Mouse (Mus musculus) forebrain, postnatal 0 days (tissue): ENCODE measurements around the gene Raver2. TPM values are rescaled to one million over a fixed set of nuclear protein-coding genes. Genes with fewer than 3 reads are reported as not detected.

Experiments
- ATAC-seq: fragments of 200-750 bp; cut with Nextera tagmentation; 2 replicates; pipeline ENCODE4 v1.8.0; 2017; ENCODE audit warnings: mild to moderate bottlenecking, moderate library complexity
- DNase-seq: peaks from one replicate; pipeline ENCODE4 v3.0.0-alpha.2; 2015
- H3K27ac ChIP-seq: fragments of 300-500 bp; sonication (generic); 2 replicates; pipeline ENCODE4 v1.5.1; 2014; ENCODE audit warnings: low read depth, mild to moderate bottlenecking, antibody characterized with exemption, low read length, moderate library complexity, mixed read lengths
- H3K27me3 ChIP-seq: fragments of 300-500 bp; sonication (generic); 2 replicates; pipeline ENCODE4 v1.6.1; 2014; ENCODE audit warnings: mild to moderate bottlenecking, low read length, mixed read lengths; ENCODE audit not compliant: insufficient read depth
- H3K36me3 ChIP-seq: fragments of 300-500 bp; sonication (generic); 2 replicates; pipeline ENCODE4 v1.6.1; 2014; ENCODE audit warnings: mild to moderate bottlenecking, moderate library complexity; ENCODE audit not compliant: insufficient read depth
- H3K4me1 ChIP-seq: fragments of 300-500 bp; sonication (generic); 2 replicates; pipeline ENCODE4 v1.6.1; 2014; ENCODE audit warnings: antibody characterized with exemption; ENCODE audit not compliant: insufficient read depth
- H3K4me2 ChIP-seq: fragments of 300-500 bp; sonication (generic); 2 replicates; pipeline ENCODE4 v1.6.1; 2014; ENCODE audit warnings: low read depth, mild to moderate bottlenecking, moderate library complexity
- H3K4me3 ChIP-seq: fragments of 300-500 bp; sonication (generic); 2 replicates; pipeline ENCODE4 v1.5.1; 2014; ENCODE audit warnings: low read depth, low read length, mixed read lengths
- H3K9ac ChIP-seq: fragments of 300-500 bp; sonication (generic); 2 replicates; pipeline ENCODE4 v1.6.1; 2014; ENCODE audit warnings: mild to moderate bottlenecking
- H3K9me3 ChIP-seq: fragments of 300-500 bp; sonication (generic); 2 replicates; pipeline ENCODE4 v1.6.1; 2016; ENCODE audit warnings: low read length
- CTCF ChIP-seq: sonication (generic); IDR thresholded peaks from 2 replicates; pipeline ENCODE4 v1.5.1; 2016; ENCODE audit warnings: antibody characterized with exemption, control low read depth, low read depth
- WGBS: fragments of 180-500 bp; shearing (Covaris S2); extraction: QIAGEN DNeasy Blood & Tissue Kit; methylation state at CpG from one replicate; pipeline ENCODE4 v1.1.7; 2014; 5-methylcytosine and 5-hydroxymethylcytosine counted together
- polyA plus RNA-seq: library from polyadenylated mRNA; unstranded; fragments of >200 nt; fragmentation: Nextera tagmentation; extraction: Ambion mirVana; gene quantifications from 2 replicates; pipeline ENCODE4 v1.2.1, GENCODE M21; 2015
- total RNA-seq: library from RNA; depleted of rRNA; stranded (reverse); fragments of >200 nt; gene quantifications from 2 replicates; pipeline ENCODE4 v1.2.3, GENCODE M21; 2014

Gene Raver2
- total and polyA plus RNA-seq, 2 experiments from 2014 or later: 6.5 to 14.4 TPM

- ATAC-seq (no peak), DNase-seq (no peak)
- whole genome bisulfite sequencing: 87% methylated on average over 4 of the region's 4 CpGs
- Histone ChIP-seq H3K4me1 (no peaks in the 10 kb centered on the region), H3K36me3 (no peaks in the 10 kb centered on the region), H3K4me3 (no peak overlapping the region), H3K27ac (no peak overlapping the region), H3K4me2 (no peak overlapping the region), H3K27me3 (no peaks in the 10 kb centered on the region), H3K9ac (no peak overlapping the region), H3K9me3 (no peaks in the 10 kb centered on the region)
- no peak for TF ChIP-seq CTCF
Observed at GRCm38 (mm10) chr4:101071570-101071969, 2.8 kb downstream of the Raver2 start.

- Histone ChIP-seq H3K27me3 (no peaks in the 10 kb centered on the region), H3K27ac (no peak overlapping the region), H3K36me3 (no peaks in the 10 kb centered on the region), H3K4me2 (no peak overlapping the region), H3K4me3 (no peak overlapping the region), H3K9ac (no peak overlapping the region), H3K9me3 (no peaks in the 10 kb centered on the region), H3K4me1 (no peaks in the 10 kb centered on the region)
- DNase-seq: no peak
- WGBS: 24% methylated on average over 3 of the region's 3 CpGs
- ATAC-seq: no peak
- no peak for TF ChIP-seq CTCF
Observed at GRCm38 (mm10) chr4:101076425-101076824, 7.6 kb downstream of the Raver2 start.

- no peak overlapping the region for H3K27ac ChIP-seq
- no peak for DNase-seq
- 77% methylated on average over 3 of the region's 3 CpGs for WGBS
- H3K9me3 ChIP-seq: no peaks in the 10 kb centered on the region
- no peaks in the 10 kb centered on the region for H3K4me1 ChIP-seq
- no peak for TF ChIP-seq CTCF
- H3K4me2 ChIP-seq: no peak overlapping the region
- H3K36me3 ChIP-seq: no peaks in the 10 kb centered on the region
- ATAC-seq: no peak
- no peak overlapping the region for H3K9ac ChIP-seq
- H3K27me3 ChIP-seq: no peaks in the 10 kb centered on the region
- H3K4me3 ChIP-seq: no peak overlapping the region
Observed at GRCm38 (mm10) chr4:101080016-101080415, 11.2 kb downstream of the Raver2 start.

- Histone ChIP-seq H3K4me1 (no peaks in the 10 kb centered on the region), H3K9me3 (no peaks in the 10 kb centered on the region), H3K27ac (no peak overlapping the region), H3K9ac (no peak overlapping the region), H3K4me3 (no peak overlapping the region), H3K4me2 (no peak overlapping the region), H3K36me3 (no peaks in the 10 kb centered on the region), H3K27me3 (no peaks in the 10 kb centered on the region)
- no peak for TF ChIP-seq CTCF
- 14% methylated on average over 17 of the region's 17 CpGs for WGBS
- DNase-seq: no peak
- no peak for ATAC-seq
Observed at GRCm38 (mm10) chr4:101082176-101082888, 13.5 kb downstream of the Raver2 start.

- Histone ChIP-seq H3K4me1 (no peaks in the 10 kb centered on the region), H3K27ac (no peak overlapping the region)
Observed at GRCm38 (mm10) chr4:101084863-101085262, 16.1 kb downstream of the Raver2 start.

GRCm38 (mm10) chr4:101086040-101086439 lies 17.3 kb downstream of the Raver2 start:
- Histone ChIP-seq H3K9me3 (no peaks in the 10 kb centered on the region), H3K27me3 (no peaks in the 10 kb centered on the region), H3K36me3 (no peaks in the 10 kb centered on the region), H3K4me2 (no peak overlapping the region), H3K9ac (no peak overlapping the region), H3K27ac (no peak overlapping the region), H3K4me3 (no peak overlapping the region), H3K4me1 (no peaks in the 10 kb centered on the region)
- WGBS: 97% methylated on average over 3 of the region's 3 CpGs
- ATAC-seq: no peak
- TF ChIP-seq CTCF: no peak
- no peak for DNase-seq

More at GRCm38 (mm10) chr4:101084863-101085262, 16.1 kb downstream of the Raver2 start:
- Histone ChIP-seq H3K36me3 (no peaks in the 10 kb centered on the region), H3K27me3 (no peaks in the 10 kb centered on the region), H3K9ac (no peak overlapping the region), H3K4me2 (no peak overlapping the region), H3K9me3 (no peaks in the 10 kb centered on the region), H3K4me3 (no peak overlapping the region)
- DNase-seq (no peak), ATAC-seq (no peak)
- 90% methylated on average over 4 of the region's 4 CpGs for WGBS
- no peak for TF ChIP-seq CTCF

GRCm38 (mm10) chr4:101087721-101088120 lies 18.9 kb downstream of the Raver2 start:
- no peak overlapping the region for H3K27ac ChIP-seq
- H3K27me3 ChIP-seq: no peaks in the 10 kb centered on the region
- H3K9ac ChIP-seq: no peak overlapping the region
- no peaks in the 10 kb centered on the region for H3K9me3 ChIP-seq
- H3K36me3 ChIP-seq: no peaks in the 10 kb centered on the region
- H3K4me1 ChIP-seq: no peaks in the 10 kb centered on the region
- no peak overlapping the region for H3K4me3 ChIP-seq
- no peak for TF ChIP-seq CTCF
- H3K4me2 ChIP-seq: no peak overlapping the region
- WGBS: 39% methylated on average over 1 of the region's 1 CpGs
- no peak for DNase-seq
- ATAC-seq: no peak
